Mouse (Mus musculus) kidney, adult 2 months (tissue): ENCODE data around the gene Ptx4.

Experiments used
- CTCF ChIP-seq: fragments of 200-500 bp; conservative IDR thresholded peaks from 2 replicates; pipeline ENCODE4 v1.5.1; 2011; ENCODE audit warnings: low read depth, mild to moderate bottlenecking, control low read depth, low read length, moderate library complexity, mixed read lengths; ENCODE audit not compliant: insufficient read depth, insufficient read length
- POLR2A ChIP-seq: fragments of 200-500 bp; IDR thresholded peaks from one replicate; pipeline ENCODE4 v1.6.1; 2011; ENCODE audit warnings: low read depth, low read length, control low read depth

GRCm38 (mm10) chr17:25109578-25109977, 11.0 kb upstream of the Ptx4 start:
- peak; percentile 69 for TF ChIP-seq CTCF
- TF ChIP-seq POLR2A: no peak
